Mouse (Mus musculus) gastrocnemius, postnatal 10 days (tissue): ENCODE measurements around the gene Fpgs. TPM values are rescaled to one million over a fixed set of nuclear protein-coding genes. Genes with fewer than 3 reads are reported as not detected.

Experiments
- DNase-seq: peaks from one replicate; pipeline ENCODE4 v3.0.0; 2021; ENCODE audit warnings: mixed read lengths
- total RNA-seq, 2 experiments: library from RNA; stranded (reverse); gene quantifications; 2 replicates each; pipeline ENCODE4 v1.2.3; 2021

Gene Fpgs
- total RNA-seq, 2 experiments from 2014 or later = 10.5 to 15.6 TPM

GRCm38 (mm10) chr2:32669876-32670275 is 34.1 kb downstream of the Fpgs start:
- DNase-seq = no peak

DNA sequence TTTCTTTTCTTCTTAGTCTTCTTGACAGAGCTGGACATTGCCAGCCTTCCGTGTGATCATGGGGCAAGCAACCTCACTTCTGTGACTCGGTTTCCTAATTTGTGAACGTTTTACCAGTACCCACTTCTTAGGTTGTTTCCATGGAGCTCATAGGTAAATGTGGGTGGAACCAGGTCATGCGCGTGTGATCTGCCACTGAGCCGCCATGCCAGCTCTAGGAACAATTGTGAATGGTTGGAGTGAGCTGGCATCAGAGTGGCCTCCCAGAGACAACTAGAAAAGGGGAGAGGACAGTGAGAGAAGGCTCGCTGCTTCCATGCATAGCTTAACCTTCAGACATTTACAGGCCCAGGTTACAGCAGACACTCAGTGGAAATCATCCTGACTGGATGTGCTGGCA is 35.8 kb downstream of the Fpgs start:
- no peak for DNase-seq

GRCm38 (mm10) chr2:32667775-32668174 is 36.2 kb downstream of the Fpgs start:
- no peak for DNase-seq

- no peak for DNase-seq
These were observed 38.1 kb downstream of the Fpgs start for GRCm38 (mm10) chr2:32665853-32666252.

DNA sequence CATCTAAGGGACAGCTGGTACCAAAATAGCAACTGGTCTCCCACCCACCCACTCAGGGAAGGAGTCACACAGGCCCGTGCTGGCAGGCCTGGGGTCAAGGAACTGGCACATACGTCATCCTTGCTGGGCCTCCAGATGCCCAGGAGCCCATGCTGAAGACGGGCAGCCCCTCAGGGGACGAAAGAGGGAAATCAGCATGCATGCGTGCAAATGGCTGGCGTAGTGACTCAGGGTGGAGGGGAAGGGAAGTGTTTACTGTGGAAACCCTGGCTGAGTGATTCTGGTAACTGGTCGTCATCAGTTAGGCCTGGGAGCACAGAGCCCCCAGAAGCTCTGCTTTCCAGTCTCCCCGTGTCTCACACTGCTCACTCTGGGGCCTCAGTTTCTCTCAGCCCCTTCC is 38.6 kb downstream of the Fpgs start:
- DNase-seq = no peak

DNA sequence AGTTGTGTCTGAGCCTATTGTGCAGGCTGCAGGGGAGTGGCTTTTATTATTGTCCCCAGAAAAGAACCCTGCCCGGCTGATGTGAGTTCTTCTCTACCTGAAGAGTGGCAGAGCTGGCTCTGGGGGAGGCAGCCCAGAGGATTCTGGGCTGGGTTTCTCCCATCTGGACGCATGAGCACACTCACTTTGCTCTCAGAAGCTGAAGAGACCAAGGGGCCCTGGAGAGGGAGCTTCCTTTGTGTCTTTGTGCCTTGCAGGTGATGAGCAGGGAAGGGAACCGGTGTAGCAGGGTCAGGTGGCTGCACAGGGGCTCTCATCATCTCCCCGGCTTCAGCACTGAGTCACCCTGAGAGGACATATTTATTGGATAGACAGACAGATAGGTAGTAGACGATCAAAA is 41.7 kb downstream of the Fpgs start:
- DNase-seq = no peak

GRCm38 (mm10) chr2:32661509-32662107 is 42.3 kb downstream of the Fpgs start:
- no peak for DNase-seq

DNA sequence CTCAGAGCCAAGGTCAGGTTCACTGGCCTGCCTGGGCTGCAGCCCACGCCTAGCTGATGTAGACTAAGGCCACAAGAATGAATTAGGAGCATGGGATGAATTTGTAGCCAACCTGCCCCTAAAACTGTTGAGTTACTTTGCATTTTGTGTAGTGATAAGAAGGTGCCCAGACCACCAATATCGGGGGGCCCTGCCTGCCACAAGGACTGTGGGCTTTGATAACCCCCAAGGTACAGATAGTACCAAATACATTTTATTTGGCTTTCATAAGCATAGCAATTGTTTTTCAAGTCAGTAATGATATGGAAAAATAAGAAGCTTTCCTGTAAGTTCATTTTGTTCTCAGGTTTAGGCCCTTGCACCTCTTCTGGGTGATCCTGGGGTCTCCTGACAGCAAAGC is 45.1 kb downstream of the Fpgs start:
- no peak for DNase-seq

DNA sequence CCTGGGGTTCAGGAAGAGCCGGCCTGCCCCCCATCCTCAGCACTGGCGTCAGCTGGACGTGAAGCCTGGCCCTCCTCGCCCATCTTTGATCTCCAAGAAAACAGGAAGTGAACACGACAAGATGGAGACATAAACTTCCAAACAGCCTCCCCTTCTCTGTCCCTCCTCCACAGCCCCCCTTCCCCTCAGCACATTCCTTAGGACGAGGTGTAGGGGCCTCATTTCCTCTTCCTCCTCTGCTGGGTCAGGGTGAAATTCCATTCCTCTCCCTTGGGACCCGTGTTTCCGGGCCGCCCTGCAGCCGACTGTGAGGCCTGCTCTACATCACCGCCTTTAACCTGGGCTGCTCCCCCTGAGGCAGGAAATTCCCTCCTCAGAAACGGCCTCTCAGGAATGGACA is 48.1 kb downstream of the Fpgs start:
- DNase-seq = no peak

DNA sequence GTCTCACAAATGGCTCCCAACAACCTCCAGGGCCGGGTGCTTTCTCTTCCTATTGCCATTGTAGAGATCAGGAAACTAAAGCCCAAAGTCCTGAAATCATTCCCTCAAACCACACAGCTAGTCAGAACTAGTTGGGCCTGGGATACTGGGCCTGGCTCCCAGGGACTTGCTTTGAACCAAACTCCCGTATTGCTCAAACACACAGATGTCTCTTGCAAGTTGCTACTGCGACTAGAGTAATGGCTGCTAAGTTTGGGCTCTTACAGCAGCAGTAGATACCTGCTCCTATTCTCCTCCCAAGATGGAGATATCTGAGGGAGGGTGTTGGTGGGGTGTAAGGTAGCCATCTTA is 48.6 kb downstream of the Fpgs start:
- DNase-seq = no peak

DNA sequence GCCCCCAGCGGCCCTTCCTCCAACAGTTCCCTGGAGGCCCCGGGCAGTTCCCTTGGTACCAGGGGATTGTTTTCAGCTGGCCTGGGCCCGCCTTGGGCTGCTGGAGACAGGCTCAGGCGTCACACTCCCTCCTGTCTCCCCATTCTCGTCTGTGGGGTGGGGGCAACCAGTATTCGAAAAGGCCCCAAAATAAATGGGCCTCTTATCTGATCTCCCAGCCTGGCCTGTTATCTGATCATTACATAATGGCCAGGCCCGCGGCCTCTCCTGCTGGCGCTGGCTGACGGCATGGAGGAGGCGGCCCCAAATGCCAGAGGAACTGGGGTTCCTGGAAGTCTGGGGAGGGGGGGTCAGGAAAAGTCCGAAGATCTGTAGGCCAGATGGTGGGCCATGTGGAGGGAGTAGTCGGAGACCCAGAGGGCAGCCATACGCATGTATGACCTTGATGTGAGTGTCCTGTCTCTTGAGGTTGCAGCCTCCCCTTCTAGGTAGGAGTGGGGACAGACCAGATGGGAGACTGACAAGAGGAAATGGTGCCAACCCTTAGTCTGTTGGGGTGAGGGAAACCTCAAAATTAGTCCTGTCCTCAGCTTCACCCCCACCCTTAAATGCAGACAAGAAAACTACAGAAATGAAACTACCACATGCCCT is 49.1 kb downstream of the Fpgs start:
- DNase-seq = no peak

GRCm38 (mm10) chr2:32653764-32654163 is 50.2 kb downstream of the Fpgs start:
- DNase-seq = no peak

GRCm38 (mm10) chr2:32647366-32647765 is 56.6 kb downstream of the Fpgs start:
- DNase-seq = no peak

DNA sequence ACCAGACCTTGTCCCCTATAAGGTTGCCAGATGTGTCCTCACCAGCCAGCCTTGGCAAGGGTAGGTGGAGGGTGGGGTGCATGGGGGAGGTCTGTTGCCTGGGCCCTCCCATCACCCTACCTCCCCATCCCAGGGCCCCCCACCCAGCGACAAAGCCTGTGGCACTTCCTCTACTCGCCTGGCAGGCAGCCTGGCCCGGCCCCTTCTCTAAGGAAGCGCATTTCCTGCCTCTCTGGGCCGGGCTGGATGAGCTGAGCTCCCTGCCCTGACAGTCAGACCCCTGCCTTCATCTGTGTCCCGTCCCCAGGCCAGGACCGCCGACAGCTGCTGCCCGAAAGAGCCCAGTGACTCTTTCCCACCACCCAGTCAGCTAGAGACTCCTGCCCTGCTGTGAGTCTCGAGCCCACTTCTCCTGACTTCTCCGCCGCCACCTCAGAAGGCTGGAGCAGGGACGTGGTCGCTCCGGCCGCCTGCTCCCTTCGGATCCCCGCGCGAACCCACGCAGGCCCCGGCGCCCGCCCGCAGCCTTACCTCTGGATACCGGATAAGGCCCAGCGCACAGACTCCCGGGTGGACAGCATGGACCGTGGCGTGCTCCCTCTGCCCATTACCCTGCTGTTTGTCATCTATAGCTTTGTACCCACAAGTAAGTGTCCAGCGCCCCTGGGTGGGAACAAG is 57.4 kb downstream of the Fpgs start, which contains the start of gene Eng:
Eng (plus strand) TSS at position 217 of the 678 bp plus-strand sequence.
- peak; percentile 72 for DNase-seq

DNA sequence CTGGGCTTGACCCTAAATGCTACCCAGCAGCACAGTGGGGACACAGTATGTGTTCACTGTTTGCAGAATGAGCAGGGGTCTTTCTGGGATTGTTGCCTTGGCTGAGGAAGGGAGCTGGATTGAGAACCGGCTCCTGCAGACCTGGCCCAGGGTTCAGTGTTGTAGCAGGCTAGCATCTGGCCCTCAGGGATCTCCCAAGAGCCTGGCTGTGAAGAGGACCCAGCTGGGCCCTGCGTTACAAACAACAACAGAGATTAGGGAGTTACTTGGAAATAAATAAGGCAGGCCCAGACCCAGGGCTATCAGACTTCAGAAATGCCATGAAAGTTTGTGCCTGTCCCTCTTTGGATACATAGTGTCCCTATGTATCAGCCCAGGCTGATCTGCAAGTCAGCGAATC is 58.3 kb downstream of the Fpgs start:
- DNase-seq = no peak

DNA sequence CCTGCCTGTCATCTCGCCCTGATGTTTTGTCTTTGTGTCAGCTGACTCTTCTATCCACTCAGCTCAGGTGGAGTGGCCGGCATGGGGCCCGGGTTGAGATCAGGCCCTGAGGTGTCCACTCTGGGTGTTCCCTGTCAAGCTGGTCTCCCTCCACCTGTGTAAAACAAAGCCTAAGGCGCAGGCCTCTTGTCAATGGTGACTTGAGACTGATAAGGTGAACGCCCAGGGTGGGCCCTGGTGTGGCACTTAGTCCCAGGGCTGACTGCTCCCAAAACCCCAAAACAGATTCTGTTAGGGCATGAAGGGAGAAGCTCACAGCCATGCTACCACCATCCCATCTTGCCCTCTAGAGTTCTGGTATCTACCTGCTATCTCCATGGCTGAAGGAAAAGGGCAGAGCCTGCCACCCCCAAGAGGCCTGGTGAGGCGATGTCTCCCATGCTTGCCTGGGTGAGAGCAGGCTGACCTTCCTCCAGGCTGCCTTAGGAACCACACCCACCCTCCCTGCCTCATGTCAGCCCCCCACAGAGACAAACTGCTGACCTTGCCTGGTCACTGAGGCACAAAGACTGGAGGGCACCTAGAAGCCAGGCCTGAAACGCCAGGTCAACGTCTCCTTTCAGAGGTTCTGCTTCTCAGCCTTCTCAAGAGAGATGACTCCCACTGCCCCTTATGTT is 59.0 kb downstream of the Fpgs start:
- no peak for DNase-seq

DNA sequence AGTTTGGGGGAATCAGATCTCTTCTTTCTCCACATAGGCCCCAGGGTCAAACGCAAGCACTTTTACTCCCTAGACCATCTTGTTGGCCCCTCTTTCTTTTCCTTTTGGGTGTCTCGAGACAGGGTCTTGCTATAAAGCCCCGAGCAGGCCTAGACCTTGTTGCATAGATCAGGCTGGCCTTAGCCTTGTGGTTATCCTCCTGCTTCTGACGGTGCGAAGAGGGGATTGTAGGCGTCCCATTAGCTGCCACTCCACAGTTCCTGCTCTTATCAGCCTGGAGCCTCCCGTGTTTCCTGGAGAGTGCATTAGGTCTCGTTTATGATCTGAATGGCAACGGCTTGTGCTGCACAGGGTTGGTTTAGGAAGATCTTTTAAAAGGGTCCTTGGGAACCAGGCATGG is 59.9 kb downstream of the Fpgs start:
- no peak for DNase-seq

GRCm38 (mm10) chr2:32642813-32643212 is 61.1 kb downstream of the Fpgs start:
- DNase-seq = peak; percentile 45

DNA sequence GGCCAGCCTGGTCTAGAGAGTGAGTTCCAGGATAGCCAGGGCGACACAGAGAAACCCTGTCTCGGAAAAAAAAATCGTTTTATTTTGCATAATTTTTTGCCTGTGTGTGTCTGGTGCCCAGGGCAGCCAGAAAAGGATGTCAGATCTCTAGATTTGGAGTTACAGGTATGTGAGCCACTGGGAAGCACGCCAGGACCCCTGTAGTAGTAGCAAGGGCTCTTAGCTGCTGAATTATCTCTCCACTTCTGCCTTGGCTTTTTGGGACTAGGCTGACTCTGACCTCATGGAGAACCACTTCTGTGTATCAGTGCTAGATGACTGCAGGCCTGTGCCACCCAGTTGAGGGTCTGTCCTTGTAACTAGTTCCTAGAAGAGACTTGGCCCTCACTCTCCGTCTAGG is 62.1 kb downstream of the Fpgs start:
- no peak for DNase-seq

GRCm38 (mm10) chr2:32640550-32641051 is 63.3 kb downstream of the Fpgs start:
- no peak for DNase-seq

DNA sequence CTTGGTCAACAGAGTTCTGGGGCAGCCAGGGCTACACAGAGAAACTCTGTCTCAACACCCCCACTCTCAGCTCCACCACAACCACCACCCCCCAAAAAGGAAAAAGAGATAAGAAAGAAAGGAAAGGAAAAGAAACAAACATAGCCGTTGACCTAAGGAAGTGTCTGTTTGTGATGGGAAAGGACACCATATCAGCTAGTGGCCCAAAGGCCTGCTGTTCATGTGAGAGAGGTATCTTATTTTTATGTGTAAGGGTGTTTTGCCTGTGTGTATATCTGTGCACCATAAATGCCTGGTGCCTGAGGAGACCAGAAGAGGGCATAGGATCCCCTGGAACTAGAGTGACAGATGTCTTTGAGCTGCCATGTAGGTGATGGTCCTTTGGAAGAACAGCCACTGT is 64.3 kb downstream of the Fpgs start:
- no peak for DNase-seq

DNA sequence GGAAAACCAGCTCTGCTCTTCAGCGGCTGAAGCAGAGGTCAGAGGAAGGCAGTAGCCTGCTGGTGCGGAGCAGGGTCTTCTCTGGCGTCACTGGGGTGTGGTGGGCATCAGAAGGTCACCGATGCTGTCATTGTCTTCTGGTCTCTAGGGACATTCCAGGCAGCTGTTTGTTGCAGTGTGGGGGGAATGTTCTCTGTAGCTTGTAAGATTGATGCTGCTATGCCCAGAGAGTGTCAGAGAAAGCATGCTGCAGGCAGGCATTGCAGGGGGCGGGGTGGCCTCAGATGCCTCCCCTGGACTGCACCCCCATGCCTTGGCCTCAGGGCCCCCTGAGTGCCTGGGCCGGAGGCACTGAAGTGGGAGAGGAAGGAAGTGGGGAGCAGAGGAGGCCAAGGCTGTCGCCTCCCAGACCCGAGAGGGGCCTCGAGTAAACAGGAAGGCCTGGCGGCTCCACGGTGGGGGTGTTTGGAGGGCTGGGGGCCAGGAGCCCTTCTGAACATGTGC is 66.1 kb downstream of the Fpgs start:
- DNase-seq = peak; percentile 47

GRCm38 (mm10) chr2:32636617-32637016 is 67.3 kb downstream of the Fpgs start:
- DNase-seq = no peak
